Mouse (Mus musculus) splenic B cell, adult 2 months (primary cell): ENCODE measurements around the gene Myo18a.

ENCODE experiments used
- DNase-seq: peaks from one replicate; pipeline ENCODE4 v3.0.0-alpha.2; 2011; ENCODE audit warnings: low read depth, low spot score
- H3K27me3 ChIP-seq: 2 replicates; pipeline ENCODE4 v1.6.1; 2012; ENCODE audit warnings: mild to moderate bottlenecking, low read length, moderate library complexity, mixed read lengths; ENCODE audit not compliant: control insufficient read depth, poor library complexity, insufficient read depth, severe bottlenecking
- H3K36me3 ChIP-seq: 2 replicates; pipeline ENCODE4 v1.6.1; 2012; ENCODE audit warnings: mild to moderate bottlenecking, low read length, moderate library complexity, mixed read lengths; ENCODE audit not compliant: control insufficient read depth, poor library complexity, insufficient read depth, severe bottlenecking

The Myo18a gene

DNA sequence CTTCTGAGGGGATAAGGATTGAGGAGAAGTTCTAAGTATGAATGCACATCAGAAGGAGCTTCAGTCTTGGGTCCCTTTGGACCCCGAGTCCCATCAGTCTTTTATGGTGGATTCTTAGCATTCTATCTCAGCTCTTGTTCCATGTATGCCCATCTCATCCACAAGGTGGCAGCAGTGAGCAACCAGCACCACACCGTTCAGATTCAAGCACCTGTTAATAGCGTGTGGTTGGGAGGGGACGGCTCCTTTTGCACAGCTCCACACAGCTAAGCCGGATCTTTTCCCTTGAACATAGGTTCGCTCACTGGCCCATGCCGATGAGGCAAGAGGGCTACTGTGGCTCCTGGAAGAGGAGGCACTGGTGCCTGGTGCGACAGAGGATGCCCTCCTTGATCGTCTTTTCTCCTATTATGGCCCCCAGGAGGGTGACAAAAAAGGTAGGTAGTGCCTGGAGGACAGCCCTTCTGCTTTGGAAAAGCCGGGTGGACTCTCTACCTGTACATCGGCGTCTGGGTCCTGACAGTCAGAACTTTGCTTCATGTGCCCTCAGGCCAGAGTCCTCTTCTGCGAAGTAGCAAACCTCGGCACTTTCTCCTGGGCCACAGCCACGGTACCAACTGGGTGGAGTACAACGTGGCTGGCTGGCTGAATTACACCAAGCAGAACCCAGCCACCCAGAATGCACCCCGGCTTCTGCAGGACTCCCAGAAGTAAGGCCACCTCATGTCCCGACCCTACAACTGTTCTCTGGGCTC lies 64.4 kb downstream of the Myo18a start:
- peaks cover 19% of the 10 kb centered on the region for H3K36me3 ChIP-seq
- no peaks in the 10 kb centered on the region for H3K27me3 ChIP-seq
- peak; percentile 87 for DNase-seq

DNA sequence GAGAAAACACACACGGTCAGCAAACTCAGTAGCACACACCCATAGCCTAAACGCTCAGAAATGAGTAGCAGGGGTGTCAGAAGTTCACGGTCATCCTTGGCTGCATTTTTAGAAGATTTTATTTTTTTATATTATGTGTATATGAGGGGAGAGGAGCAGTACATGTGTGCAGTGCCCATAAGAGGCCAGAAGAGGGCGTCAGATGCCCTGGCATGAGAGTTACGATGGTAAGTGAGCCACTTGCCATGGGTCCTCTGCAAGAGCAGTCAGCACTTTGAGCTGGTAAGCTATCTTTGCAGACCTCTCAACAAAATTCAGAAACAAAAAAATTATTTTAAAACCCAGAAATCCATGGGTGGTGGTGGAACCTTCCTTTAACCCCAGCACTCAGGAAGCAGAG lies 65.1 kb downstream of the Myo18a start:
- H3K27me3 ChIP-seq = no peaks in the 10 kb centered on the region
- DNase-seq = peak; percentile 20
- H3K36me3 ChIP-seq = peaks cover 18% of the 10 kb centered on the region

DNA sequence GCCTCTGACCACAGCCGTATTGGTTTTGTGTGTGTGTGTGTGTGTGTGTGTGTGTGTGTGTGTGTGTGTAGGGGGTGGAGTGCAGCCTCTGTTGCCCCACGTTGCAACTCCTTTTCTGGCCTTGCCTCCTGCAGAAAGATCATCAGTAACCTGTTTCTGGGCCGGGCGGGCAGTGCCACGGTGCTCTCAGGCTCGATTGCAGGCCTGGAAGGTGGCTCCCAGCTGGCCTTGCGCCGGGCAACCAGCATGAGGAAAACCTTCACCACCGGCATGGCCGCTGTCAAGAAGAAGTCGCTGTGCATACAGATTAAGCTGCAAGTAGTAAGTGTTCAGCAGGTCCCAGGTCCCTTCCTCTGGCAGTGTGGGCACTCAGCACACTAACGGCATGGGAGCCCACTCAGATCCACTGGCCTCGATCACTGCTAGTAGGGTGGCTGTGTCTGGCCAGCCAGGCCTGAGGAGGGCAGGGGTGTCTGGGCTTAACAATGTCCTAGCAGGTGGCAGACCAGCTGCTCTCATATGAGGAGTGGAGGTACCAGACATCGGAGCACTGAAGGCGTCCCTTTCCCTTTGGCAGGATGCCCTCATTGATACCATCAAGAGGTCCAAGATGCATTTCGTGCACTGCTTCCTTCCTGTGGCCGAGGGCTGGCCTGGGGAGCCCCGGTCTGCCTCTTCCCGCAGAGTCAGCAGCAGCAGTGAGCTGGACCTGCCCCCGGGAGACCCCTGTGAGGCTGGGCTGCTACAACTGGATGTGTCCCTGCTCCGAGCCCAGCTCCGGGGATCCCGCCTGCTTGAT lies 66.2 kb downstream of the Myo18a start:
- Histone ChIP-seq H3K36me3 (peaks cover 16% of the 10 kb centered on the region), H3K27me3 (no peaks in the 10 kb centered on the region)
- DNase-seq = no peak

DNA sequence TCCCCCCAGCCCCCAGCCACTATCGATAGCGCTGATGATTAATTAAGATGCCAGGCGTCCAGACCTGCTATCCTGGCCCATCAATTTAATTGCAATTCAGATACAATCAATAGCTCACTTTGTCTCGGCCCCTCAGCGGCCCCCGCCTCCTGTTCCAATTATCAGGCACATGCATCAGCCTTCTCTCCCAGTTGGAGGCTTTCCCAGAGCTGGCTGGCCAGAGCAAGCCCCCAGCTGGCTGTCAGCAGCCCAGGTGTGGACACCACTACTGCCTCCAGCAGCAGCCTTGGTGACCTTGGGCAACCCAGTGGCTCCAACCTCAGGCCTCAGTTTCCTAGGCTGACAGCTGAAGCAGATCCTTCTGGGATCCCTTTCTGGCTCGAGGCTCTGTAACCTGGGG lies 67.8 kb downstream of the Myo18a start:
- Histone ChIP-seq H3K36me3 (peaks cover 16% of the 10 kb centered on the region), H3K27me3 (no peaks in the 10 kb centered on the region)
- DNase-seq = no peak

- DNase-seq = no peak
These were observed 69.5 kb downstream of the Myo18a start for GRCm38 (mm10) chr11:77832541-77832940.

GRCm38 (mm10) chr11:77835109-77835508 lies 72.1 kb downstream of the Myo18a start:
- peaks cover 7% of the 10 kb centered on the region for H3K36me3 ChIP-seq
- peak; percentile 33 for DNase-seq
- H3K27me3 ChIP-seq = no peaks in the 10 kb centered on the region

More at GRCm38 (mm10) chr11:77832541-77832940, 69.5 kb downstream of the Myo18a start:
- Histone ChIP-seq H3K27me3 (no peaks in the 10 kb centered on the region), H3K36me3 (peaks cover 16% of the 10 kb centered on the region)

- no peak for DNase-seq
- Histone ChIP-seq H3K27me3 (no peaks in the 10 kb centered on the region), H3K36me3 (peaks cover 8% of the 10 kb centered on the region)
These were observed 73.2 kb downstream of the Myo18a start for GRCm38 (mm10) chr11:77836290-77836689.

- no peaks in the 10 kb centered on the region for H3K27me3 ChIP-seq
- peaks cover 9% of the 10 kb centered on the region for H3K36me3 ChIP-seq
- no peak for DNase-seq
These were observed 73.7 kb downstream of the Myo18a start for GRCm38 (mm10) chr11:77836751-77837150.

DNA sequence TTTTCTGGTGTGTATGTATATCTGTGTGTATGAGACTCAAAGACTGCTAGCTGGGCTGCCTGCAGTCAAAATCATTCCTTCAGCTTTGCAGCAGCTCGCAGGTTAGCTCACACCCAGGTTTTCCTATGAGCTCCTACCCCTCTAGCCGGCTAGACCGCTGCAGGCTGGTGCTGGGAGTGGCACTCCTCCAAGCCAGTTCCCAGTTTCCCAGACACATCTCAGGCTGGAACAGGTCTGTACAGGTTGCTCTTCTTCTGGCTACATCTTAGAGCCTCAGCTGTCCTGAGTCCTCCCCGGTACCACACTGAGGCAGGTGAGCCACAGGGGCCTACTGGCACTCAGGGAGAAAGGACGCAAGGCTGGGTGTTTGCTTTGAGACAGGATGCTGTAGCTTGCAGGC lies 74.8 kb downstream of the Myo18a start:
- H3K27me3 ChIP-seq = no peaks in the 10 kb centered on the region
- no peak for DNase-seq

GRCm38 (mm10) chr11:77840523-77841245 lies 77.6 kb downstream of the Myo18a start:
- Histone ChIP-seq H3K27me3 (no peaks in the 10 kb centered on the region), H3K36me3 (peaks cover 17% of the 10 kb centered on the region)
- DNase-seq = no peak

More for the DNA sequence above, 74.8 kb downstream of the Myo18a start:
- H3K36me3 ChIP-seq = peaks cover 10% of the 10 kb centered on the region

GRCm38 (mm10) chr11:77843068-77843905 lies 80.2 kb downstream of the Myo18a start:
- Histone ChIP-seq H3K36me3 (peaks cover 20% of the 10 kb centered on the region), H3K27me3 (no peaks in the 10 kb centered on the region)
- no peak for DNase-seq

DNA sequence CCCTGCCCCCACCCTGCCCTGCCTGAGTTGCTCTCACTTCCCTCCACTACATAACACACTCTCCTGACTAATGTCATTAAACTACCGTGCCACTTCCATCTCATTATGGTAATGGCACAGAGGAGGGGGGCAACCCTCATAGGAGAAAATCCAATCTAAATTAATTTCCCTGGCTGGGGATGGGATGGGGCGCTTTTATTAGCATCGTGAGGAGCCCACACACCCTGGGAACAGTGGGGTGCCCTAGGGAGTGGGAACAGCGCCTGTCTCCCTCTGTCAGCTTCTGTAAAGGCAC lies 80.8 kb downstream of the Myo18a start:
- peaks cover 20% of the 10 kb centered on the region for H3K36me3 ChIP-seq
- no peaks in the 10 kb centered on the region for H3K27me3 ChIP-seq

GRCm38 (mm10) chr11:77847599-77848128 lies 84.6 kb downstream of the Myo18a start:
- H3K27me3 ChIP-seq = no peaks in the 10 kb centered on the region
- no peak for DNase-seq
- H3K36me3 ChIP-seq = peaks cover 18% of the 10 kb centered on the region

More for the DNA sequence above, 80.8 kb downstream of the Myo18a start:
- DNase-seq = no peak

DNA sequence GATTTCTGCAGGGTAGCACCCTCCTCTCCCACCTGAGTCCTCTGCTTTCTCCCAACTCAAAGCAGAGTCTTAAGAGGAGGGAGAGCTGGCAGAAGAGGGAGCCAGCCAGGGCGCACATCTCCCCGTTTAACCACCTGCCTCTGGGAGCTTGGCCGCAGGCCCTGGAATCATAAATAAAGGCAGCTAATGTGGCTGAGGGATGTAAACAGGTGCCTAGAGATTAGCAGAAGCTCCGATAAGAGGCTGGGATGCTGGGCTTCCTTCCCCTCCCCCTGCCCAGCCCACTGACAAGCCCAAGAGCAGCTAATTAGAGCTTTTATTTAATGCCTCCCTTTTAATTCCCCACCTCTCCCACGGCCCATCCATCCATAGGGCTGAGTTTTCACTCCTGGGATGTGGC lies 85.1 kb downstream of the Myo18a start:
- no peak for DNase-seq
- H3K36me3 ChIP-seq = peaks cover 15% of the 10 kb centered on the region
- H3K27me3 ChIP-seq = no peaks in the 10 kb centered on the region
